Mouse (Mus musculus) olfactory bulb, adult 2 months (tissue): ENCODE measurements around the gene Trappc13.

Experiments used
- CTCF ChIP-seq: fragments of 200-500 bp; IDR thresholded peaks from 2 replicates; pipeline ENCODE4 v1.5.1; 2012; ENCODE audit warnings: low read depth, mild to moderate bottlenecking, low read length, moderate library complexity; ENCODE audit not compliant: insufficient read depth
- POLR2A ChIP-seq: fragments of 200-500 bp; IDR thresholded peaks from 2 replicates; pipeline ENCODE4 v1.6.1; 2012; ENCODE audit warnings: mild to moderate bottlenecking, low read depth, low read length, moderate library complexity; ENCODE audit not compliant: insufficient read depth

GRCm38 (mm10) chr13:104145646-104146045 lies 32.6 kb downstream of the Trappc13 start:
- no peak for TF ChIP-seq CTCF
- no peak for TF ChIP-seq POLR2A
